Mouse (Mus musculus): ENCODE measurements around the gene Nmur1.
A peak's percentile ranks its signal among the peaks of the same experiment; 100 is the strongest.

Gene Nmur1

DNA sequence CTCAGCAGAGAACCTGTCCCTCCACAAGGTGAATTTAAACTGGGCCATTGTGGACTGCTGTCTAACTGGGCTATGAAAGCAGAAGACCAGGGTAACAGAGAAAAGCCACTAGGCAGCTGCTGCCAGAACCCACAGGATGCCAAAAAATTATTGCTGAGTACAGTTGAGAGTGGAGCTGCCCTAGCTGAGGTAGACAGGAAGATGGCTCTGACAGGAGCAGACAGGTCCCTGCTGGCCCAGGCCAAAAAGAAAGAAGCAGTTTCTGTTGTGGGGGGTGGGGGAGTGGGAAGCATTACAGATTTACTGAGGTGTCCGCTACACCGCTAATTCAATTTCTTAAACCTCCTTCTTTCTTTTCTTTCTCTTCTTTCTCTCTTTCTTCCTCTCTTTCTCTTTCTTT, 16.6 kb downstream of the Nmur1 start:
- no peak for DNase-seq (ENCODE audit: low spot score in 2 of 2)

DNA sequence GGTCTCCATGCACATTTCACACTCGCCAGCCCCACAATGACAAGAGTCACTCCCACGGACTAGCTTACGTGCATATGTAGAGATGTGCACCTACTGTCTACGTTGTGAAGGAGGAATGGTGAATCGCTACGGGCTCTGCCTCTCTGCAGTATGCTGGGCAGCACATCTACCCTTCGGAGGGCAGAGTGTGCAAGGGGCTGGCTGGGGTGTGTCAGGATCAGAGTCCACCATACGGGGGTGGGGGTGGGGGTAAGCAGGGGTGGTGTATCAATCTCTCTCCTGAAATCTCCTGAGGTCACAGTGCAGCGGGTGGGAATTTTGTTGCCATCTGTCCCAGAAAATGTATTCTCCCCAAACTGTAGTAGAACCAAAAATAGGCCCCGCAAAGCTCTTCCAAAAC, 17.5 kb downstream of the Nmur1 start:
- no peak for DNase-seq (ENCODE audit: low spot score in 2 of 2)

DNA sequence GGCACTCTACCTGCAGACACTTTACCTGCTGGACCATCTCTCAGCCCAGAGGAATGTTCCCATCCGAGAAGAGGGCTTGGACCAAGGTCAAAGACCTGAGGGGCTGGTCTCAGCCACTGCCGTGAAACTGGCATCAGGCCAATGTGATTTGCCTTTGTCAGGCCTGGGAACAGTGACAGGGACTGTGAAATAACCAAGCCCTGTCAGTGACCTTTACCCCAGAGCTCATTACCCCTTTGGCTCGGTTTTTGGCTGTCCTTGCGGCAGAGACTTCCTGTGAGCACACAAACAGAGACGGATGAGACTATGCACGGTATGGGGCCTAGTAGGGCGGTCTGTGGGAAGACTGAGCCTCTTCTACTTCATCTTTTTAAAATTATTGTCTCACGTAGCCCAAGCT, 19.1 kb downstream of the Nmur1 start:
- peak; percentile 20 to 32 for DNase-seq (ENCODE audit: low spot score in 2 of 2)

DNA sequence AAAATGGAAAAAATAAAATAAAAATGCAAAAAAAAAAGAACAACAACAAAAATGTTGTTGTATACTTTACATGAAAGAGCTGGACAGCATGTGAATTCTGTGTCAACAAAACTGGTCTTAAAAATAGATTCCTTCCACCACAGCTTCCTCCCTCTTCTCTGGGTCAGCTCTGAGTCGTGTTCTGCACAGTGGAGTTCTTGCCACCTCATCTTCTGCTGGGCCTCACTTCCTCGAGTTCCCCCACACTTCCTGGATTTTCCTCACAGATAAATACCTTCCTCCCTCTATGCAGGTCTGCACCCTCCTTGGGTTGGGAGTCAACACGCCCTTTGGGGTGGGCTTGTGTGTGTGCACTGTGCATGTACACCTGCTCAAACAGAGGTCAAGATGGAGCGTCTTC, 19.7 kb downstream of the Nmur1 start:
- DNase-seq (ENCODE audit: low spot score in 2 of 2), result no peak

DNA sequence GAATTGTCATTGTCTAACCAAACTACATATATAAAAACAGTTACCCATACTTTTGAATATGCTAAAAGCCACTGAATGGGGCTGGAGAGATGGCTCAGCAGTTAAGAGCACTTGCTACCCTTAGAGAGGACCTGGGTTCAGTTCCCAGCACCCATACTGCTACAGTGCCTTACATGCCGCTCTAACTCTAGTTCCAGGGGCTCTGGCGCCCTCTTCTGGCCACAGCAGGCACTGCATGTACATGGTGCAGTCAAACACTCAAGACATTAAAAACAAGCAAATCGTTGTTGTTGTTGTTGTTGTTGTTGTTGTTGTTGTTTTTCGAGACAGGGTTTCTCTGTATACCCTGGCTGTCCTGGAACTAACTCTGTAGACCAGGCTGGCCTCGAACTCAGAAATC, 21.2 kb downstream of the Nmur1 start:
- peak; percentile 42 to 44 for DNase-seq (ENCODE audit: low spot score in 2 of 2)

DNA sequence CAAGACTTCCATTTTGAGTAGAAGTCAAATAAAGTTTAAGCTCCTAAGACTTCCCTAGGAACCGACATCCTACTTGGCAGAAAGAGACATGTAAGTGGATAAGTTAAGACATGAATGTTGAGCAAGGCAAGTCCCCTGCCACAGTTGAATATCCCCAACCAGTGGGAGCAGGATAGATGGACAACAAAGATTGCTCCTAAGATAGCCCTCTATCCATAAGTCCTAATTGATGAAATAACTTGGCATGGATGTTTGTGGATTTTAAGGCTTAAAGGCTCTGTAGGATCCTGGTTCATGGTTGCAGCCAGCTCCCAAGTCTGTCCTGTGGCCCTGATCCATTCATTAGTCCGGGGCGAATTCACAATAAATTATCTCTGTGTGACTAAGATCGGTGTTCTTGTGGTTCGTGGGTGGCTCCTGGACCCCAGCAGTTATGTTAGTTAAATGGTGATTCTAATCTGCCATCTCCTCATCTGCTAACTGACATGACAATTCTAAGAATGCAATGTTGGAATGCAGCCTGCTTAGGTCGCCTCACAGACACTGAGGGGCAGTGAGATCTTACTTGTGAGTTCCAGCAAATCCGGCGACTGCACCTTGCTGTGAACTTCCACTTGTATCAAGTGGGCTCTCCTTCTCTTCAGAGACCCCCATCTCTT, 25.8 kb downstream of the Nmur1 start:
- DNase-seq (ENCODE audit: low spot score in 2 of 2), result no peak

DNA sequence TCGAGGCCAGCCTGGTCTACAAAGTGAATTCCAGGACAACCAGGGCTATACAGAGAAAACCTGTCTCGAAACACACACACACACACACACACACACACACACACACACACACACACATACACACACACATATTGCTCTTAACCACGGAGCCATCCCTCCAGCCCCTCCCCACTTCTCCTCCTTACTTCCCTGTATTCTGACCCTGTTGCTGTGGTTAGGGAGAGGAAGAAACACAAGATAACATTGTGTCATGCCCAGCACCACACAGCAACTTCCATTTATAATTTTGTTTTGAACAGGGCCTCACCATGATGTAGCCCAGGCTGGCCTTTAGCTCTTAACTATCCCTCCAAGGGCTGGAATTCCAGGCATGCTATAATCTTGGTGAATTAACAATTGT, 26.7 kb downstream of the Nmur1 start:
- DNase-seq (ENCODE audit: low spot score in 2 of 2), result no peak

DNA sequence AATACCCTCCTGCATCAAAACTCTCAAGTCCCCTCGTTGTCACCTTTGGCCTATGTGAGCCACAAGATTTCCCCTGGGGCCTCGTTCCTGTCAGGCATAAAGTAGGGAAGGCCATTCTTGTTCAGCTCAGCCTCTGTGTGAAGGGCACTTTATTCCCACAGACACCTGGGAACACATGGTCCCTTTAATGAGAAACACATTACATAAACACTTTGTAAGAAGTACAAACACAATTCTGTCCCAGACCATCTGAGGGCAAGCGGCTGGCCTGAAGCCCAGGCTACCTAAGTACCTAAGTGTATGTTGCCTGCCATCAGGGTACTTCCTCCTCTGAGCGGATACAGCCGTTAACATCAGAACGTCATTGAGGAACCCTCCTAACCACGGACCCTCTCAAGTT, 27.8 kb downstream of the Nmur1 start:
- no peak for DNase-seq (ENCODE audit: low spot score in 2 of 2)

DNA sequence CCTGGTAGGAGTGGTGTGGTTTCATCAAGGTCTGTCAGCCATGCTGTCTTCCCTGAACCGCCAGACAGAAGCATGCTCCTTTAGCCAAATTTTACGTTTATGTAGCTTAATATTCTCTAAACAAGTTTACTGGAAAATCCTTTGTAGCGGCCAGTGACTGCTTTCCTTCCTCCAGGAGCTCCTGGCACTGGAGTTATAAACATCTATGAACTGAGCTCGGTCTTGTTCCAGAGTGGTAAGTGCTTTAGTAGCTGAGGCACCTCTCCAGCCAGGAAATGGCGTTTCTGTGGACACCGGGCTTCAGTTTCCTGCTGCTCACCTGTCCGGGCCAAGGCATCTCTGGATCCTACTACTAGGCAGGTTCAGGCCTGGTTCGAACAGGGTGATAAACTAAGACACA, 28.4 kb downstream of the Nmur1 start:
- DNase-seq (ENCODE audit: low spot score in 2 of 2), result no peak

DNA sequence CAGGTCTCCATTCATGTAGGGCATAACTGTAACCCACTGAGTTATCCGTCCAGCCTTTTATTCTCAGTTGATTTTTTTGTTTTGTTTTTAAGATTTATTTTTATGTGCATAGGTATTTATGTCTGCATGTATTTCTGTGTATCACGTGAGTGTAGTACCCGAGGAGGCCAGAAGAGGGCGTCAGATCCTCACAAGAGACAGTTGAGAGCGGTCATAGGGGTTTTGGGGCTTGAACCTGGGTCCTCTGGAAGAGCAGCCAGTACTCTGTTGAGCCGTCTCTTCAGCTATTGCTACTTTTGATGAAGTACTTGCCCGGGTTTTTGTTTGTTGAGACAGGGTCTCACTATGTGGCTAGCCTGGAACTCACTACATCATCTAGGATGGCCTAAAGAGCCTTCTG, 30.1 kb downstream of the Nmur1 start:
- DNase-seq (ENCODE audit: low spot score in 2 of 2), result no peak

DNA sequence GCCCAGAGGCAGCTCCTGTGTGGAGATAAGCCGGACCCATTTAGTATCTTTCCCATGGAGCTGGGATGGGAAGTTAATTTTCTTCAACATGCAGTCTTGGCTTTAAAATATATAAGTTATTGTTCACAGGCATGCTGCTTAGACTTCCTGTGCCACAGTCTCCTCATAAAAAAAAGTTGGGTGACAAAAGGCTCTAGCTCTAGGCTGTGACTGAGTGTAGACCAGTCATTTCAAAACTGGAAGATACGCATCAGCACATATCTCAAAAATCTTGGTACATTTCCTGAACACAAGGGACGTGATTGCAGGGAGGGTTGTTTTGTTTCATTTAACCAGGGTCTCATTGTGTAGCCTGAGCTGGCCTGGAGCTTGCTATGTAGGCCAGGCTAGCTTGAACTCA, 31.8 kb downstream of the Nmur1 start:
- peak in 1 of 2 experiments; percentile 7 for DNase-seq (ENCODE audit: low spot score in 2 of 2)

DNA sequence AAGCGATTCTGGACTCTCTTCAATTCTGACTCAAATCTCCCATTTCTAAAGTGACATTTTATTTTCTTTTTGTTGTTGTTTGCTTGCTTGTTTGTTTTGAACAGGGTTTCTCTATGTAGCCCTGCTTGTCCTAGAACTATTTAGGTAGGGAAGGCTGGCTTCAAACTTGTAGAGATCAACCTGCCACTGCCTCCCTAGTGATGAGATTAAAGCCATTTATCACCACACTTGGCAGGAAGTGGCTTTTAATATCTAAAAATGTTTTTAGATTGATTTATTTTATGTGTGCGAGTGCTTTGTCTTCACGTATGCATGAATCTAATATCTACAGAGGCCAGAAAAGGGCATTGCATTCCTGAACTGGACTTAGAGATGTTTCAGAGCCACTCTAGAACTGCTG, 32.8 kb downstream of the Nmur1 start:
- DNase-seq (ENCODE audit: low spot score in 2 of 2), result no peak

DNA sequence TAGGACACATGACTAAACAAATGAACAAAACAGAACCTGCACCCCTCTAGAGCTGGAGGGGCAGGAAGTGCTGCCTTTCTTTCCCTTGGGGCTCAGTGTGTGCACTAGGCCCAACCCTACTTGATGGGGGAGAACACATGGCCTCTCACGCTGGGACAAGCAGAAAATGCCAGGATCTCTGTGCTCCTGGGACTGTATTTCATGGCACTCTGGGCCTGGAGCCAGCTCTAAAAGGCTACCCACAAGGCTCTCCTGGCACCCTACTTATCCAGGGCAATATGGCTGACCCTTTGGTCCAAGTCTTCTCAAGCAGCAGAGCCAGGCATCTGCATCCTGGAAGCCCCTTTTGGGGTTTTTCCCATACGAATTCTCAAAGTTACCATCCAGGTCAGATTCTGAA, 34.6 kb downstream of the Nmur1 start:
- DNase-seq (ENCODE audit: low spot score in 2 of 2), result no peak

DNA sequence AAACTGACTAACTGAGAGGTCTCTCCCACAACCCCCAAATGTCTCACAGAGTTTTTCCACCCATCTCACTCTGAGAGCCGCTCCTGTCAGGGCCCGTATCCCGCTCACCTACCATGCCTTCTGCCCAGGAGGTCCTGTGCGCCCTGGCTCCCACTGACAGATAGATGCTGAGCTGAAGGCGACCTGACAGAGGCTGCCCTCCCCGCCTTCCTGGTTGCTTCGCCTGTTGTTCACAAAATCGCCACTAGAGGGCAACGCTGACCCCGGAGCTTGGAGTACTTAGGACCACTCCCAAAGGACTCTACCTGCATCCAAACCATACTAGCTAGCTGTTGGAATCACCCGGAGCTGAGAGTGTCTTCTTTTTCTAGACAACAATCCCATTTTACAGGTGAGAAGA, 36.8 kb downstream of the Nmur1 start:
- DNase-seq (ENCODE audit: low spot score in 2 of 2), result peak; percentile 60 to 74

DNA sequence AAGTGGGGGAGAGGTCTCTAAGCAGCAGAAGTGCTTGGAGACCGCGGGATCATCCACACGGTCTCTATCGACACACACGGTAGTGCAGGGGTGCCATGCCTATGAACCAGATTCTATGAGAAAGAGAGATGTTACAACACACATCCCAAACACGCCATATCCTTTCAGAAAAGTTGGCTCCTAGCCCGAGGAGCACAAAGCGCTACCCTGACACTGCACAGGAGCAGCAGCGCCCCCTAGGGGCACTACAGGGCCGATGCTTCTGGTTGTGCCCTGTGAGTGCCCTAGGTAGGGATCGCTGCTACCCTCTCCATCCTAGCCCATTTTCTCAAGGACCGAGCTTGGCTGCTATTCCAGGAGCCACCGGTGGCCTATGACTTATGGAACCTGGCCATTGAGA, 45.0 kb downstream of the Nmur1 start:
- DNase-seq (ENCODE audit: low spot score in 2 of 2), result peak; percentile 30 to 52

DNA sequence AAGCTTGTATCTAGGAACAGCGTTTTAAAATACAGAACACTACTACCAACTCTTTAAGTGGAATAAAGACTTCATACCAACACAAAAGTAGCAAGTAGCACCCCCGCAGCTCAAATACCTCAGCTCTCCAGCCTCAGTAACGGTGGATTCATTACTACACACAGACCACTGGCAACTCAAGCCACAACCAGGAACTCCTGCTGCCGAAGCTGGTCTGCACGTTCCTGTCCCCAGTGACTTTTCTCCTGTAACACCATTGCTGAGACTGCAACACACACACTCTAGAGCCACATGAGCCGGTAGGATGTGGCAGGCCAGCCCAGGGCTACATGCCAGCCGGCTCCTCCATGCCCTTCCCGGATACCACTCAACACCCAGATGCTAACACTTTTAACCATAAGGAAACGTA, 46.9 kb downstream of the Nmur1 start:
- no peak for DNase-seq (ENCODE audit: low spot score in 2 of 2)

DNA sequence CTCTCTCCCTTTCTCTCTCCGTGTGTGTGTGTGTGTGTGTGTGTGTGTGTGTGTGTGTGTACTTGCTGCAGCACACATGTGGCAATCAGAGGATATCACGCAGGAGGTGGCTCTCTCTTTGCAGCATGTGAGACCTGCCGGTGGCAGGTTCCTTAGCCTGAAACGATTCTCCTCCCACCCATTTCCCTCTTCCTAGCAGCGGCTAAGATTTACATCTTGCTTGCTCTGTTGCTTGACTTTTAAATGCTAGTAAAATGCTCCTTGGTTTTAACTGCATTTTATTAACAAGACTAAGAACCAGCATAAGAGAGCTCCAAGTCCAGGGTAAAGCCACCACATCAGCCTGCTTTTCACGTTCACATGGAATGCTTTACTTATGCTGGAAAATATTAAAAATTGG, 47.4 kb downstream of the Nmur1 start:
- no peak for DNase-seq (ENCODE audit: low spot score in 2 of 2)

DNA sequence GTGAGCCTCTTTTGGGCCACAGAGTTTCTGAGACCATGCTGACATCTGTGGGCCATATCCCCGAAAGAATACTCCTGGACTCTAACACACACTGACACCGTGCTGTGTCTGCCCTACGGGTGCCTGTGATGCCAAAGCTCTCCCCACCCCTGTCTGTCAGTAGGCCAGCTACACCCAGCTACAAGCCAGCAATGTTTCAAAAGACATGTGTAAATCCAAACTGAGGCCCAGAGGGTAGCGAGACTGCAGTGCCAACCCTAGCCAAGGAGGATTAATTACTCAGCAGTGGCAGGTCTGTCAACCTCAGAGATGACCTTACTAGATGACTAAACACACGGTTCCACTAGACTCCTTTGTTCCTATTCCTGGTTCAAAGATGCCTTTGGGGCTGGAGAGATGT, 49.7 kb downstream of the Nmur1 start:
- no peak for DNase-seq (ENCODE audit: low spot score in 2 of 2)

DNA sequence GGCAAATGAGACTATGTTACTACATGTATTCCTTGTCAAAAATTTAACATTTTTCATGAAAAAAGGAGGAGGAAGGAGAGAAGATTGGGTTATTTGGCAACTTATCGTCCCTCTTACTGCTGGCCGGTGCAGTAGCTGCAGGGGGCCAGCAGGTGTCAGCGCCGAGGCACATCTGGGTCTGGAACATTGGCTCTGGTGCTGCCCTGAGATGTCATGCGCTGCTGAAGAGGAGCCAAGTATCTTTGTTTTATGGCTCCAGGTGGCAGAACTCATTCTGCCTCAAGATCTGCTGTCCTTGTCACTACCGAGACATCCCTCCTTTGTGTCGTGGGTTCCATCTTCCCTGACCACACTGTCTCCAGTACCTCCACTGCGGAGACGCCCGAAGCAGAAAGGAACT, 54.0 kb downstream of the Nmur1 start:
- DNase-seq (ENCODE audit: low spot score in 2 of 2), result peak; percentile 29 to 53

DNA sequence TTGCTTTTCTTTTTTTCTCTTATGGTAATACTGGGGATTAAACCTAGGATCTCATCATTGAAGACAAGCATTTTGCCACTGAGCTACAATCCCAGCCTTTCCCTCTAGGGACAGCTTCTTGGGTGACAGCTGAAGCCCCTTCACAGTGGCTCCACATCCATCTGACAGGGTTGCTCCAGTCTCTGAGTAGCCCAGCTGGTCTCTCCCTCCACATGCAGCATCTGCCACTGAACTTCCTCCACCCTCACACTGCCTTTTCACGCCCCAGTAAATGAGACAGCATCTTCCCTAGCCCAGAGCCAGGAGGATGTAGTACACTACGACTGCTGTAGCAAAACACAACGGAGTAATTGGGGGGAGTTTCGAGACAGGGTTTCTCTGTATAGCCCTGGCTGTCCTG, 57.9 kb downstream of the Nmur1 start:
- DNase-seq (ENCODE audit: low spot score in 2 of 2), result no peak

DNA sequence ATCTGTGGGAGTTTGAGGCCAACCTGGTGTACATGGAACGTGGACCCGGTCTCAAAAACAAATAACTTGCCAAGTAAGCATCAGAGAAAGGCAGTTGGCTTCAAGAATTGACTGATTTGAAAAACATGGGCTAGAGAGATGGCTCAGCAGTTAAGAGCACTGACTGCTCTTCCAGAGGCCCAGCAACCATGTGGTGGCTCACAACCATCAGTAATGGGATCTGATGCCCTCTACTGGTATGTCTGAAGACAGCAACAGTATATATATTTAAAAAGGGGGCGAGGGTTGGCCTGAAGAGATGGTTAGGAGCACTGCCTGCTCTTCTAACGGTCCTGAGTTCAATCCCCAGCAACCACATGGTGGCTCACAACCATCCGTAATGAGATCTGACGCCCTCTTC, 62.4 kb downstream of the Nmur1 start:
- DNase-seq (ENCODE audit: low spot score in 2 of 2), result peak in 1 of 2 experiments; percentile 29

DNA sequence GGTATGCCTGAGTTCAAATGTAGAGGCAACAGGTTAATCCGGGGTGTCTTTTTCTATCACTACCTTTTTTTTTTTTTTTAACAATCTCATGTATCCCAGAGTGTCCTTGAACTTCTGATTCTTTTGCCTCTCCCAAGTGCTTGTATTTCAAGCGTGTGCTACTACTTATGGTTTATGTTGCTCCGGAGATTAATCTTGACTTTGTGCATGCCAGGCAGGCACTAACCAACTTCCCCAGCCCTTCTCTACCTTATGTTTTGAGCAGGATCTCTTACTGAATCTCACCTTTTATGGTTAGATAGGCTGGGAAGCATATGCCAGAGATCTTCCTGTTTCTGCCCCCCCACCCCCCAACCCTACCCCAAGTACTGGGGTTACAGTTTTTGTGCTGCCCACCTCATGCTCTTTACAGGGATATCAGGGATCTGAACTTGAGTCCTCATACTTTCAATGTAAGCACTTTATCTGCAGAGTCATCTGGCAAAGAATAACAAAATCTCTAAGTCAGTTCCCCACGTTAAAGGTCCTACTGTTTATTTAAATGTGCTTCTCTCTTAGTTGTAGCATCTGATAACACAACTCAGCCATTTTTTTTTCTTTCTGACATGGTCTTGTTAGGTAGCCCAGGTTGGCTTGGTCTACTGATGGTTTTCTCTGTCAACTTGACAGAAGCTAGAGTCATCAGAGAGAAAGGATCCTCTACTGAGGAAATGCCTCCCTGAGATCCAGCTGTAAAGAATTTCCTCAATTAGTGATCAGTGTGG, 64.0 kb downstream of the Nmur1 start:
- no peak for DNase-seq (ENCODE audit: low spot score in 2 of 2)

DNA sequence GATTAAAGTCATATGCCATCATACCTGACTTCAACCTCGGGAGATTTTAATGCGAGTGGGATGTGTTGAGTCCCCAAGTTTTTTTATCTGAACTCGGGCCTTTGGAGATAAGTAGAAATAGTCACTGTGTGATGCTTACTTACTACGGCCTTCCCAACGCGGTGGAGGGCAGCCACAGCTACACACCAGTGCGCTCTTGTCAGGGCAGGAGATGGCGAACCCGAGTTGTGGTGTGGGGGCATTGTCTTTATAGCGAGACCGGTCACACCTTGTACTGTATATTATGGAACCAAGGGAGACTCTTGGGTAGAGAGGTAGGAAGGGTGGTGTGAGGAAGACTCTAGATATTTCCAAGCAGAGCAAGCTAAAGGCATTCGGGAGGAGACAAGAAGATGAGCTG, 65.6 kb downstream of the Nmur1 start:
- no peak for DNase-seq (ENCODE audit: low spot score in 2 of 2)

DNA sequence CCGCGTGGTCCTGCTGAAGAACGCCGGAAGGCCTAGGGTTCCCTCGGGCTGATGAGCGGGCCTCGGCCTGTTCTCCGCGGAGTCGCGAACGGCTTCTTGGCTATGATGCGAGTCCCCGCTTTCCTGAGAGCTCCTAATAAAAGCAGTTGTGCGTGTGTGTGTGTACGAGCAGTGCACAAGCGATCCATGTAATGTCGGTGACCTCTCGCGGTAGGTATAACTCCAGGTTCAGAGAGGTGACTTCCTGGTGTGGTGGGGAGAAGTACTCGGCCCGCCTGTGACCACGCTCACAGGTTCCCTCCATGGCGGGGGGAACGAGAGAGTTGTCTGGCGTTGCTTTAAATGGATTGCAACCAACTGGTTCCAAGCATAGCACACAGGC, 66.2 kb downstream of the Nmur1 start:
- DNase-seq (ENCODE audit: low spot score in 2 of 2), result no peak
